Mouse (Mus musculus) cerebellum, adult 2 months (tissue): Measurements from ENCODE around the gene Rnls.

Source experiments
- CTCF ChIP-seq: fragments of 200-500 bp; IDR thresholded peaks from 2 replicates; pipeline ENCODE4 v1.5.1; 2011; ENCODE audit warnings: low read depth, mild to moderate bottlenecking, control low read depth, low read length, moderate library complexity, borderline replicate concordance; ENCODE audit not compliant: insufficient read depth
- POLR2A ChIP-seq: fragments of 200-500 bp; IDR thresholded peaks from 2 replicates; pipeline ENCODE4 v1.6.1; 2011; ENCODE audit warnings: low read length, control low read depth, borderline replicate concordance; ENCODE audit not compliant: insufficient read depth

GRCm38 (mm10) chr19:33259164-33259563 lies 132.9 kb downstream of the Rnls start:
- TF ChIP-seq CTCF (no peak), POLR2A (no peak)
